Mouse (Mus musculus) neural tube, embryonic 11.5 days (tissue): ENCODE results near the gene Mei1. TPM values are rescaled to one million over a fixed set of nuclear protein-coding genes. Genes with fewer than 3 reads are reported as not detected.
"Not testable (repeated sequence)": the region's sequence is repeated elsewhere in the genome, so short reads cannot be mapped to it uniquely, and the experiment has no call there.

ENCODE experiments used
- ATAC-seq: fragments of 200-750 bp; cut with Nextera tagmentation; 2 replicates; pipeline ENCODE4 v1.8.0; 2017; ENCODE audit warnings: moderate number of reproducible peaks, mild to moderate bottlenecking, moderate TSS enrichment, moderate library complexity; ENCODE audit not compliant: insufficient read depth, low FRiP score, low TSS enrichment
- DNase-seq: peaks from one replicate; pipeline ENCODE4 v3.0.0-alpha.2; 2015; ENCODE audit warnings: low spot score
- H3K27ac ChIP-seq: fragments of 300-500 bp; sonication (generic); 2 replicates; pipeline ENCODE4 v1.5.1; 2014; ENCODE audit warnings: low read depth, mild to moderate bottlenecking, low read length
- H3K27me3 ChIP-seq: fragments of 300-500 bp; sonication (generic); 2 replicates; pipeline ENCODE4 v1.6.1; 2014; ENCODE audit warnings: mild to moderate bottlenecking, low read length, mixed read lengths; ENCODE audit not compliant: control insufficient read depth, insufficient read depth
- H3K36me3 ChIP-seq: fragments of 300-500 bp; sonication (generic); 2 replicates; pipeline ENCODE4 v1.6.1; 2014; ENCODE audit warnings: mild to moderate bottlenecking, low read length, moderate library complexity, mixed read lengths; ENCODE audit not compliant: control insufficient read depth, insufficient read depth
- H3K4me1 ChIP-seq: fragments of 300-500 bp; sonication (generic); 2 replicates; pipeline ENCODE4 v1.6.1; 2014; ENCODE audit warnings: low read length, mixed read lengths; ENCODE audit not compliant: control insufficient read depth, insufficient read depth
- H3K4me2 ChIP-seq: fragments of 300-500 bp; sonication (generic); 2 replicates; pipeline ENCODE4 v1.6.1; 2014; ENCODE audit warnings: low read depth, mild to moderate bottlenecking, moderate library complexity
- H3K4me3 ChIP-seq: fragments of 300-500 bp; sonication (generic); 2 replicates; pipeline ENCODE4 v1.5.1; 2014; ENCODE audit warnings: low read depth, low read length
- H3K9ac ChIP-seq: fragments of 300-500 bp; sonication (generic); 2 replicates; pipeline ENCODE4 v1.6.1; 2014; ENCODE audit warnings: mild to moderate bottlenecking, low read length
- H3K9me3 ChIP-seq: fragments of 300-500 bp; sonication (generic); 2 replicates; pipeline ENCODE4 v1.6.1; 2016; ENCODE audit warnings: low read length; ENCODE audit not compliant: control insufficient read depth
- WGBS: fragments of 180-500 bp; shearing (Covaris S2); extraction: QIAGEN DNeasy Blood & Tissue Kit; methylation state at CpG from one replicate; pipeline ENCODE4 v1.1.7; 2014; 5-methylcytosine and 5-hydroxymethylcytosine counted together
- polyA plus RNA-seq: library from polyadenylated mRNA; unstranded; fragments of >200 nt; fragmentation: Nextera tagmentation; extraction: Ambion mirVana; gene quantifications from 2 replicates; pipeline ENCODE4 v1.2.1, GENCODE M21; 2014

Mei1 gene
- polyA plus RNA-seq, 1 experiment from 2014 or later, result 0.05 TPM

DNA sequence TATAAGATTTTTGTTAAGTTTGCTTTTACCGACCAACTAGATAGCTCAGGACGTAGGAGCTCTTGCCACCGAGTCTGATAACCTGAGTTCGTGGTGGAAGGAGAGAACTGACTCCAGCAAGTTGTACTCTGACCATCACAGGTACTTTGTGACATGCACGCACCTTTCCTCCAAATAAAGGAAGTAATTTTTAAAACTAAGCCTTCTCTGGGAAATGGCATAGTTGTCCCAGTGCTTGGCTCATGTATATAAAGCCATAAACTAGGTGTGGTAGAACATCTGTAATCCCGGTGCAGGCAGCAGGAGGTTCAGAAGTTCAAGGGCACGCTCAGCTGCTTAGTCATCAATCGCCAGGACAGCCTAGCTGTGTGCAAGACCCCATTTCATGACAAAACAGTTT is 50.7 kb downstream of the Mei1 start:
- H3K9me3 ChIP-seq, result no peaks in the 10 kb centered on the region
- H3K9ac ChIP-seq, result no peak overlapping the region
- no peak overlapping the region for H3K27ac ChIP-seq
- H3K4me3 ChIP-seq, result no peak overlapping the region
- H3K4me2 ChIP-seq, result no peak overlapping the region
- H3K36me3 ChIP-seq, result no peaks in the 10 kb centered on the region
- 84% methylated on average over 8 of the region's 8 CpGs for WGBS
- DNase-seq (no peak), ATAC-seq (no peak)
- H3K4me1 ChIP-seq, result no peaks in the 10 kb centered on the region
- H3K27me3 ChIP-seq, result no peaks in the 10 kb centered on the region

DNA sequence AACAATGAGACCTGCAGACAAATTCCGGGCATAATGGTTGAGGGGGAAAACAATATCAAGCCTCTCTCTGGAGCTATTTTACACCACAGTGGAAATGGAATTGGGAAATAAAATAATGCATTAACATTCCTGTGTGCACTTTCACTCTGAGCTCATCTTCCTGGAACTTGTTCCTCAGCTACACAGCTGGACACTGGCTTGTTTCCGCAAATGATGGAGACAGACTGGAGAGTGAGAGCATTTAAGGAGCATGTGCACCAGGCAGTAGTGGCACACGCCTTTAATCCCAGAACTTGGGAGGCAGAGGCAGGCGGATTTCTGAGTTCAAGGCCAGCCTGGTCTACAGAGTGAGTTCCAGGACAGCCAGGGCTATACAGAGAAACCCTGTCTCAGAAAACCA is 56.9 kb downstream of the Mei1 start:
- H3K9me3 ChIP-seq, result not testable (repeated sequence)

DNA sequence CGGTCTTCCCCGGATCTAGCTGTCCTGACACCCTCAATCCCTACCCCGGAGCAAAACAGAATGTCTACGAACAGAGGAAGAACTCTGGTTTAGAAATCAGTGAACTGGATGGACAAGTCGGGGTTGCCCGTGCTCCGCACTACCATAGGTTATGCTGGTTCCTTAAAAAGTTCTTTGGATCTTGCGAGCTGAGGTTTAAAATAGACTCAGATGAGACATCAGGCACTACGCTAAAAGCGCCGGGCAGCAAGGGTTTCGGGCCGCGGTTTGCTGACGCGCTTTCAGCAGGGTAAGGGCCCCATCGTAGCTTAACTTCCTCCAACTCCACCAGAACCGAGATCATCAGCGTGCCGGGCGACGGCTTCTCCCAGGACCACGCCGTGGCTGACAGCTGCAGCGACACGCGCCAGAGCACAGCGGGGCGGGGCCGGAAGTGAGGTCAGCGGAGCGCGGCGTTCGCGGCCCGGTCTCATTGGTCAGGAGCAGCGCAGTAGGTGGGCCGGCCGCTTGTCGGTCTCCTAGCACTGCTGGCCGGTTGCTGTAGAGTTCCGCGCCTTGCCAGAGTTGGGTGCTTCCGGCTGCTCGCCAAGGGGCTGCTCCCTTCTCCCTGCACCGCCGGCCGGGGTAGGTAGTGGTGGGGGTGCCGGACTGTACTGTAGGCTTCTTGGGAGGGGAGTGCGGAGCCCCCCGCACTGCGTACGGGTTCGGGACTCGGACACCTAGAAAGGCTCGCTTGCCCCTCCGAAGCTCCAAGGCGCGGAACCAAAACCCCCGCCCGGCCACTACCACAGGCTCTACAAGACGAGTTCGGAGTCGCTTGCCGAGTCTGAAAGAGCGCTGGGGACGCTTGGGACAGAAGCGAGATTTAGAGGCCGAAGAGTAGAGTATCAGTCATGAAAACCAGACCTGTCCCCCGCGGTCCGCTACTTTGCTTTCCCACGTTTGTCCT is 57.9 kb downstream of the Mei1 start, which contains the start of gene Ccdc134:
TSS of gene Ccdc134 (plus strand) at position 497 of the 949 bp plus-strand sequence.
- DNase-seq (peak; percentile 96), ATAC-seq (peak; percentile 99)
- peak within 1 kb of the TSS; percentile 50 for H3K4me3 ChIP-seq
- no peaks in the 10 kb centered on the region for H3K9me3 ChIP-seq
- 2% methylated on average over 72 of the region's 74 CpGs for WGBS
- H3K9ac ChIP-seq, result peak within 1 kb of the TSS; percentile 61
- no peaks in the 10 kb centered on the region for H3K27me3 ChIP-seq
- H3K4me2 ChIP-seq, result peak within 1 kb of the TSS; percentile 88
- H3K27ac ChIP-seq, result peak within 1 kb of the TSS; percentile 9; the same call in 1 of the 2 replicates
- H3K36me3 ChIP-seq, result no peaks in the 10 kb centered on the region
- H3K4me1 ChIP-seq, result peaks cover 6% of the 10 kb centered on the region

More for the DNA sequence above, 56.9 kb downstream of the Mei1 start:
- H3K4me1 ChIP-seq, H3K9ac ChIP-seq, H3K4me2 ChIP-seq, ATAC-seq, H3K4me3 ChIP-seq, H3K27me3 ChIP-seq, H3K36me3 ChIP-seq, H3K27ac ChIP-seq: not testable (repeated sequence)
- WGBS, result 83% methylated on average over 4 of the region's 4 CpGs
- DNase-seq, result peak; percentile 9

DNA sequence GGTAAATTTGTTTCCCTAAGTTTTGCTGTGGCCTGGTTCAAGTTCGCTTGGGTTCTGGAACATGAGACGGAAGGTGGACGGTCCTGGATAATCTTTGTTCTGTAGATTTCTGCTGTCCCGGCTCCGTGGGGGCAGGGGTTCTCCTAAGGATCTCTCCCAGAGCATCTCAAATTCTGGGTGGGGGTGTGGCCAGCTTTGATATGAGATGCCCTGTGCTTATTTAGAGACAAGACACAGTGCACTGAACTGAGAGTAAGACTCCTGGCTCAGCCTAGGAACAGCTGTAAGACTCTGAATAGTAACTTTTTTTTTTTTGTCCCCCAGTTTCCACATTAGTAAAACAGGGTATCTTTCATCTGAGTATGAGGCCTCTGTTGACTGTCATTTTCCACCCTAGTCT is 58.6 kb downstream of the Mei1 start:
- Histone ChIP-seq H3K27ac (no peak overlapping the region), H3K4me2 (peak overlapping the region; percentile 88), H3K4me1 (peaks cover 6% of the 10 kb centered on the region), H3K36me3 (no peaks in the 10 kb centered on the region), H3K27me3 (no peaks in the 10 kb centered on the region), H3K9ac (peak overlapping the region; percentile 61), H3K9me3 (no peaks in the 10 kb centered on the region), H3K4me3 (peak overlapping the region; percentile 50)
- WGBS, result 5% methylated on average over 5 of the region's 5 CpGs
- DNase-seq, result peak; percentile 32
- no peak for ATAC-seq

DNA sequence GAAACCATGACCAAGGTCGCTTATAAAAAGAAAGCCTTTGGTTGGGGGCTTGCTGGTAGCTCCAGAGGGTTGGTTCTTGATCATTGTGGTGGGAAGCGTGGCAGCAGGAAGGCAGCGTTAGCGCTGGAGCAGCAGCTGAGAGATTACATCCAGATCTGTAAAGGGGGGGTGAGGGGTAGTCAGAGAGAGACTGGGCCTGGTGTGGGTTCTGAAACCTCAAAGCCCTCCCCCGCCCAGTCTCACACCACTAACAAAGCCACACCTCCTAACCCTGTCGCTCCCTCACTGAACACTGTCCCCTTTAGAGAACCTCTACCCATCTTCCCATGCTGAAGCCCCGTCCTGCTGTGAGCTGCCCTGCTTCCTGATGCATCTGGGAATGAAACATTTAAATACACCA is 60.8 kb downstream of the Mei1 start:
- 69% methylated on average over 7 of the region's 7 CpGs for WGBS
- Histone ChIP-seq H3K4me1 (peaks cover 6% of the 10 kb centered on the region), H3K27me3 (no peaks in the 10 kb centered on the region), H3K4me2 (no peak overlapping the region), H3K36me3 (no peaks in the 10 kb centered on the region), H3K9me3 (no peaks in the 10 kb centered on the region), H3K9ac (no peak overlapping the region), H3K4me3 (no peak overlapping the region), H3K27ac (no peak overlapping the region)
- no peak for ATAC-seq
- peak; percentile 8 for DNase-seq

DNA sequence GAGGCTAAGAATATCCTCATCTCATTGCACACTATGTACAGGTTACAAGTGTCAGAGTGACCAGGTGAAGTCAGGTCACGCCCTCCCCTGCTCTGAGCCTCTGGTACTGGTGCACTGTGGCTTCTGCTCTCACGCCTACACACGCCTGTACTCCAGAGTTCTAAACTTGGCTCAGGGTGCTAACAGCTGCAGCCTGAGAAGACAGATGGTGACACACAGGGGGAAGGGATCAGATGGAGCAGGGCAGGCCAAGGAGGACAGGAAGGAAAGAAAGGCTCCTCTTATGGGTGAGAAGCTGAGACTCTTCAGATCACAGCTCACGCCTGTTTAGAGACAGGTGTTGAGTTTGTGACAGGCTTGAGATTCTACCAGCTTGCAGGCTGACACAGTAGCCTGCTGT is 65.6 kb downstream of the Mei1 start:
- no peak for ATAC-seq
- 80% methylated on average over 4 of the region's 4 CpGs for WGBS
- peak; percentile 6 for DNase-seq
- Histone ChIP-seq H3K4me3 (no peak overlapping the region), H3K27ac (no peak overlapping the region), H3K9me3 (no peaks in the 10 kb centered on the region), H3K9ac (no peak overlapping the region), H3K4me2 (no peak overlapping the region), H3K4me1 (no peaks in the 10 kb centered on the region), H3K36me3 (no peaks in the 10 kb centered on the region), H3K27me3 (no peaks in the 10 kb centered on the region)

DNA sequence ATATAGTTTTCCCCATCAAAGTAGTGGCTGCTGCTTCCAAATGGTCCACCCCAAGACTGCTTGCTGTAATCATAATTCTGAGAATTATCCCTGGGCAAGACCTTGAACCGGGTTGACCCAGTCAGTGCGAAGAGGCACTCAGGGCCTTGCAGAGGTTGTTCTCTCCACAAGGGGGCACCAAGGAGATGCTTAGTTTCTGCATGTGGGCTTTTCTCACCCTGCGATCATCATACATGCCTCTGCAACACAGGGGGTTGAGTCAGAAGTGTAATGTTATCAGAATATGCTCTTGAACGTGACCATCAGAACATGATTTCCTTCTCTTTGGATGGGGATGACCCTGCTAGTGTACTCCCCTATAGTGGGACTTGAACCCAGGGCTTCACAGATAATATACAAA is 68.8 kb downstream of the Mei1 start:
- H3K27me3 ChIP-seq, result no peaks in the 10 kb centered on the region
- H3K27ac ChIP-seq, result no peak overlapping the region
- DNase-seq (peak; percentile 52), ATAC-seq (no peak)
- H3K9me3 ChIP-seq, result no peaks in the 10 kb centered on the region
- peaks cover 2% of the 10 kb centered on the region; the same call in 1 of the 2 replicates for H3K36me3 ChIP-seq
- H3K4me2 ChIP-seq, result no peak overlapping the region
- no peak overlapping the region for H3K9ac ChIP-seq
- WGBS, result 63% methylated on average over 4 of the region's 4 CpGs
- H3K4me1 ChIP-seq, result no peaks in the 10 kb centered on the region
- no peak overlapping the region for H3K4me3 ChIP-seq

DNA sequence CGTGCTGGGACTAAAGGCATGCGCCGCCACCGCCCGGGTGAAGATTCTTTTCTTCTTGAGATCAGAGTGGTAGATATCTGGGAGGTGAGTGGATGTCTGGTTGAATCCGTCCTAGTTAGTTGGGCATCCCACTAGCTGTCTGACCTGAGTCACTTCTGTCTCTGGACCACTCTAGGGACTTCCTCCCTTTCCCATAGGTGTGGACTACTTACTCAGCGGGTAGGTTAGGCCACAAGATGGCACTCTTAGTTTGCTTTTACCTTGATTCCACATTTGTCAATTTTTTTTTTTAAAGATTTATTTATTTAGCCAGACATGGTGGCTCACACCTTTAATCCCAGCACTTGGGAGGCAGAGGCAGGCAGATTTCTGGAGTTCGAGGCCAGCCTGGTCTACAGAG is 69.4 kb downstream of the Mei1 start:
- Histone ChIP-seq H3K4me2 (no peak overlapping the region), H3K4me1 (no peaks in the 10 kb centered on the region), H3K36me3 (peaks cover 2% of the 10 kb centered on the region; the same call in 1 of the 2 replicates), H3K9ac (no peak overlapping the region), H3K9me3 (no peaks in the 10 kb centered on the region), H3K4me3 (no peak overlapping the region), H3K27ac (no peak overlapping the region), H3K27me3 (no peaks in the 10 kb centered on the region)
- 93% methylated on average over 8 of the region's 8 CpGs for WGBS
- ATAC-seq, result no peak
- no peak for DNase-seq

DNA sequence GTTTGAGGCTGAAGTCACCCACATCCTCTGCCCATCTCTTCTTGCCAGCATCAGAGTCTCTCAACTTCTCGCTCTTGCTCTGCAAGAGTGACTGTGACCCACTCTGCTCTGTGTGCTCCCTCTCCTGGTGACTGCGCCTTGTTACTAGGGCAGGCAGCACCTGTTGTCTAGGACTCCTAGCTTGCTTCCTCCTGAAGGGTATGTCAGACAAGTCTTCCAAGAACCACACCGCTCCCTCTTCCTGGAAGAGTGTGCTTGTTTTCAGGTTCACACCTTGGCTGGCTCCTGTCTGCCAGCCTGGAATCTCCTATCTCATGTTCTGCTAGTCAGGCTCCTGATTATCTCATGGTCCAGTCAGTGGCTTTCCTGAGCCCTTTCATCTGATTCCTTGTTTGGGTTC is 70.6 kb downstream of the Mei1 start:
- no peak for DNase-seq
- Histone ChIP-seq H3K4me1 (no peaks in the 10 kb centered on the region; the same call in 1 of the 2 replicates), H3K27me3 (no peaks in the 10 kb centered on the region), H3K4me2 (no peak overlapping the region), H3K36me3 (peaks cover 2% of the 10 kb centered on the region; the same call in 1 of the 2 replicates), H3K9ac (no peak overlapping the region), H3K27ac (no peak overlapping the region), H3K4me3 (no peak overlapping the region), H3K9me3 (no peaks in the 10 kb centered on the region)
- WGBS, result 98% methylated on average over 3 of the region's 3 CpGs
- no peak for ATAC-seq
